Mouse (Mus musculus): ENCODE measurements at regions not wholly inside any gene's neighbourhood (a gene's known extent, or its start where the extent isn't known, plus 50 kb on each side); places are given as distances from the start of the nearest gene placed in this dataset.
"Not testable (repeated sequence)": the region's sequence is repeated elsewhere in the genome, so short reads cannot be mapped to it uniquely, and the experiment has no call there.

GRCm38 (mm10) chr9:11377586-11377985 is 473.0 kb upstream of the Cntn5 start:
- H3K9ac ChIP-seq (ENCODE audit: low read depth, low read length): no peak overlapping the region
- H3K27me3 ChIP-seq (replicated peaks; ENCODE audit: control insufficient read depth, insufficient read depth, low read length): no peaks in the 10 kb centered on the region
- H3K4me3 ChIP-seq (ENCODE audit: low read depth, low read length): no peak overlapping the region
- no peaks in the 10 kb centered on the region for H3K4me1 ChIP-seq (replicated peaks; ENCODE audit: control insufficient read depth, insufficient read depth, low read length)
- no peak for DNase-seq (ENCODE audit: low spot score)
- no peaks in the 10 kb centered on the region for H3K36me3 ChIP-seq (ENCODE audit: control insufficient read depth, insufficient read depth, low read length)
- H3K4me2 ChIP-seq: no peak overlapping the region
- WGBS: 69% methylated on average over 4 of the region's 4 CpGs
- H3K27ac ChIP-seq (ENCODE audit: low read depth, low read length): no peak overlapping the region
- no peak for ATAC-seq (replicated peaks; ENCODE audit: low FRiP score)
- no peaks in the 10 kb centered on the region for H3K9me3 ChIP-seq (ENCODE audit: control insufficient read depth, low read length)

- no peak for ATAC-seq (replicated peaks; ENCODE audit: low FRiP score)
- Histone ChIP-seq H3K27me3 (replicated peaks; ENCODE audit: control insufficient read depth, insufficient read depth, low read length) (no peaks in the 10 kb centered on the region), H3K4me1 (replicated peaks; ENCODE audit: control insufficient read depth, insufficient read depth, low read length) (no peaks in the 10 kb centered on the region), H3K9ac (ENCODE audit: low read depth, low read length) (no peak overlapping the region), H3K9me3 (ENCODE audit: control insufficient read depth, low read length) (no peaks in the 10 kb centered on the region), H3K27ac (ENCODE audit: low read depth, low read length) (no peak overlapping the region), H3K4me2 (no peak overlapping the region), H3K4me3 (ENCODE audit: low read depth, low read length) (no peak overlapping the region), H3K36me3 (ENCODE audit: control insufficient read depth, insufficient read depth, low read length) (no peaks in the 10 kb centered on the region)
- 72% methylated on average over 2 of the region's 2 CpGs for WGBS
- no peak for DNase-seq (ENCODE audit: low spot score)
These were observed 468.8 kb upstream of the Cntn5 start for GRCm38 (mm10) chr9:11373294-11373903.

- ATAC-seq (replicated peaks; ENCODE audit: low FRiP score) (no peak), DNase-seq (ENCODE audit: low spot score) (no peak)
- H3K4me3 ChIP-seq (ENCODE audit: low read depth, low read length): no peak overlapping the region
- H3K9ac ChIP-seq (ENCODE audit: low read depth, low read length): no peak overlapping the region
- no peaks in the 10 kb centered on the region for H3K36me3 ChIP-seq (ENCODE audit: control insufficient read depth, insufficient read depth, low read length)
- no peak overlapping the region for H3K27ac ChIP-seq (ENCODE audit: low read depth, low read length)
- no peak overlapping the region for H3K4me2 ChIP-seq
- H3K9me3 ChIP-seq (ENCODE audit: control insufficient read depth, low read length): no peaks in the 10 kb centered on the region
- 41% methylated on average over 1 of the region's 1 CpGs for WGBS
- H3K4me1 ChIP-seq (replicated peaks; ENCODE audit: control insufficient read depth, insufficient read depth, low read length): no peaks in the 10 kb centered on the region
- no peaks in the 10 kb centered on the region for H3K27me3 ChIP-seq (replicated peaks; ENCODE audit: control insufficient read depth, insufficient read depth, low read length)
These were observed 463.5 kb upstream of the Cntn5 start for GRCm38 (mm10) chr9:11368056-11368455.

GRCm38 (mm10) chr9:11328900-11329299 is 424.3 kb upstream of the Cntn5 start:
- H3K4me2 ChIP-seq: no peak overlapping the region
- H3K9me3 ChIP-seq (ENCODE audit: control insufficient read depth, low read length): no peaks in the 10 kb centered on the region
- H3K27me3 ChIP-seq (replicated peaks; ENCODE audit: control insufficient read depth, insufficient read depth, low read length): no peaks in the 10 kb centered on the region
- H3K27ac ChIP-seq (ENCODE audit: low read depth, low read length): no peak overlapping the region
- 81% methylated on average over 4 of the region's 4 CpGs for WGBS
- no peak for ATAC-seq (replicated peaks; ENCODE audit: low FRiP score)
- H3K4me1 ChIP-seq (replicated peaks; ENCODE audit: control insufficient read depth, insufficient read depth, low read length): no peaks in the 10 kb centered on the region
- no peak overlapping the region for H3K4me3 ChIP-seq (ENCODE audit: low read depth, low read length)
- H3K9ac ChIP-seq (ENCODE audit: low read depth, low read length): no peak overlapping the region
- H3K36me3 ChIP-seq (ENCODE audit: control insufficient read depth, insufficient read depth, low read length): no peaks in the 10 kb centered on the region
- no peak for DNase-seq (ENCODE audit: low spot score)

GRCm38 (mm10) chr9:11317221-11317620 is 412.6 kb upstream of the Cntn5 start:
- Histone ChIP-seq H3K9me3 (ENCODE audit: control insufficient read depth, low read length) (no peaks in the 10 kb centered on the region), H3K27me3 (replicated peaks; ENCODE audit: control insufficient read depth, insufficient read depth, low read length) (no peaks in the 10 kb centered on the region), H3K4me2 (no peak overlapping the region), H3K9ac (ENCODE audit: low read depth, low read length) (no peak overlapping the region), H3K36me3 (ENCODE audit: control insufficient read depth, insufficient read depth, low read length) (no peaks in the 10 kb centered on the region), H3K4me3 (ENCODE audit: low read depth, low read length) (no peak overlapping the region), H3K27ac (ENCODE audit: low read depth, low read length) (no peak overlapping the region), H3K4me1 (replicated peaks; ENCODE audit: control insufficient read depth, insufficient read depth, low read length) (no peaks in the 10 kb centered on the region)
- no peak for ATAC-seq (replicated peaks; ENCODE audit: low FRiP score)
- WGBS: 81% methylated on average over 1 of the region's 1 CpGs
- no peak for DNase-seq (ENCODE audit: low spot score)

- not testable (repeated sequence) for H3K27me3 ChIP-seq (replicated peaks; ENCODE audit: control insufficient read depth, insufficient read depth, low read length); H3K4me2 ChIP-seq; H3K36me3 ChIP-seq (ENCODE audit: control insufficient read depth, insufficient read depth, low read length); H3K4me1 ChIP-seq (replicated peaks; ENCODE audit: control insufficient read depth, insufficient read depth, low read length); H3K4me3 ChIP-seq (ENCODE audit: low read depth, low read length); ATAC-seq (replicated peaks; ENCODE audit: low FRiP score); H3K27ac ChIP-seq (ENCODE audit: low read depth, low read length); H3K9ac ChIP-seq (ENCODE audit: low read depth, low read length); H3K9me3 ChIP-seq (ENCODE audit: control insufficient read depth, low read length); DNase-seq (ENCODE audit: low spot score)
- 93% methylated on average over 17 of the region's 17 CpGs for WGBS
These were observed 392.5 kb upstream of the Cntn5 start for GRCm38 (mm10) chr9:11297116-11297515.

- DNase-seq (ENCODE audit: low spot score) (no peak), ATAC-seq (replicated peaks; ENCODE audit: low FRiP score) (no peak)
- Histone ChIP-seq H3K4me2 (no peak overlapping the region), H3K4me1 (replicated peaks; ENCODE audit: control insufficient read depth, insufficient read depth, low read length) (no peaks in the 10 kb centered on the region), H3K36me3 (ENCODE audit: control insufficient read depth, insufficient read depth, low read length) (no peaks in the 10 kb centered on the region), H3K9me3 (ENCODE audit: control insufficient read depth, low read length) (no peaks in the 10 kb centered on the region), H3K9ac (ENCODE audit: low read depth, low read length) (no peak overlapping the region), H3K27ac (ENCODE audit: low read depth, low read length) (no peak overlapping the region), H3K27me3 (replicated peaks; ENCODE audit: control insufficient read depth, insufficient read depth, low read length) (no peaks in the 10 kb centered on the region), H3K4me3 (ENCODE audit: low read depth, low read length) (no peak overlapping the region)
- 77% methylated on average over 4 of the region's 4 CpGs for WGBS
These were observed 380.6 kb upstream of the Cntn5 start for GRCm38 (mm10) chr9:11285135-11285534.

- H3K4me3 ChIP-seq (ENCODE audit: low read depth, low read length): no peak overlapping the region
- no peak for DNase-seq (ENCODE audit: low spot score)
- H3K4me1 ChIP-seq (replicated peaks; ENCODE audit: control insufficient read depth, insufficient read depth, low read length): no peaks in the 10 kb centered on the region
- ATAC-seq (replicated peaks; ENCODE audit: low FRiP score): no peak
- no peaks in the 10 kb centered on the region for H3K27me3 ChIP-seq (replicated peaks; ENCODE audit: control insufficient read depth, insufficient read depth, low read length)
- H3K9ac ChIP-seq (ENCODE audit: low read depth, low read length): no peak overlapping the region
- no peak overlapping the region for H3K27ac ChIP-seq (ENCODE audit: low read depth, low read length)
- WGBS: 54% methylated on average over 1 of the region's 1 CpGs
- no peaks in the 10 kb centered on the region for H3K9me3 ChIP-seq (ENCODE audit: control insufficient read depth, low read length)
- H3K36me3 ChIP-seq (ENCODE audit: control insufficient read depth, insufficient read depth, low read length): no peaks in the 10 kb centered on the region
- no peak overlapping the region for H3K4me2 ChIP-seq
These were observed 380.0 kb upstream of the Cntn5 start for GRCm38 (mm10) chr9:11284549-11284948.

GRCm38 (mm10) chr9:11279409-11280127 is 375.0 kb upstream of the Cntn5 start:
- 78% methylated on average over 5 of the region's 5 CpGs for WGBS
- DNase-seq (ENCODE audit: low spot score): no peak
- ATAC-seq (replicated peaks; ENCODE audit: low FRiP score): no peak
- Histone ChIP-seq H3K4me1 (replicated peaks; ENCODE audit: control insufficient read depth, insufficient read depth, low read length) (no peaks in the 10 kb centered on the region), H3K27me3 (replicated peaks; ENCODE audit: control insufficient read depth, insufficient read depth, low read length) (no peaks in the 10 kb centered on the region), H3K9ac (ENCODE audit: low read depth, low read length) (no peak overlapping the region), H3K27ac (ENCODE audit: low read depth, low read length) (no peak overlapping the region), H3K36me3 (ENCODE audit: control insufficient read depth, insufficient read depth, low read length) (no peaks in the 10 kb centered on the region), H3K4me2 (no peak overlapping the region), H3K9me3 (ENCODE audit: control insufficient read depth, low read length) (0 out of 2 replicates have a peak, but pooled peaks cover 2% of the 10 kb centered on the region), H3K4me3 (ENCODE audit: low read depth, low read length) (no peak overlapping the region)
